Mouse (Mus musculus) heart, embryonic 15.5 days (tissue): ENCODE data around the gene Upk1a. TPM values are rescaled to one million over a fixed set of nuclear protein-coding genes. Genes with fewer than 3 reads are reported as not detected.

ENCODE experiments used
- ATAC-seq: fragments of 200-750 bp; cut with Nextera tagmentation; replicated peaks from 2 replicates; pipeline ENCODE4 v1.8.0; 2017; ENCODE audit warnings: low read depth, moderate TSS enrichment; ENCODE audit not compliant: insufficient number of reproducible peaks, insufficient read depth, low FRiP score
- H3K27ac ChIP-seq: fragments of 300-500 bp; sonication (generic); 2 replicates; pipeline ENCODE4 v1.5.1; 2015; ENCODE audit warnings: mild to moderate bottlenecking, inconsistent platforms
- H3K27me3 ChIP-seq: fragments of 300-500 bp; sonication (generic); 2 replicates; pipeline ENCODE4 v1.6.1; 2015; ENCODE audit warnings: inconsistent platforms
- H3K36me3 ChIP-seq: fragments of 300-500 bp; sonication (generic); 2 replicates; pipeline ENCODE4 v1.6.1; 2015; ENCODE audit warnings: mild to moderate bottlenecking, inconsistent platforms
- H3K4me1 ChIP-seq: fragments of 300-500 bp; sonication (generic); replicated peaks from 2 replicates; pipeline ENCODE4 v1.6.1; 2015; ENCODE audit warnings: inconsistent platforms
- H3K4me2 ChIP-seq: fragments of 300-500 bp; sonication (generic); 2 replicates; pipeline ENCODE4 v1.6.1; 2015; ENCODE audit warnings: inconsistent platforms, mild to moderate bottlenecking, moderate library complexity
- H3K4me3 ChIP-seq: fragments of 300-500 bp; sonication (generic); 2 replicates; pipeline ENCODE4 v1.5.1; 2015; ENCODE audit warnings: mild to moderate bottlenecking, inconsistent platforms
- H3K9ac ChIP-seq: fragments of 300-500 bp; sonication (generic); 2 replicates; pipeline ENCODE4 v1.6.1; 2015; ENCODE audit warnings: mild to moderate bottlenecking, inconsistent platforms
- H3K9me3 ChIP-seq: fragments of 300-500 bp; sonication (generic); replicated peaks from 2 replicates; pipeline ENCODE4 v1.6.1; 2016; ENCODE audit warnings: inconsistent platforms
- WGBS: fragments of 180-500 bp; shearing (Covaris S2); methylation state at CpG from one replicate; pipeline ENCODE4 v1.1.7; 2015; ENCODE audit warnings: mixed read lengths; 5-methylcytosine and 5-hydroxymethylcytosine counted together
- polyA plus RNA-seq: library from polyadenylated mRNA; unstranded; fragments of >200 nt; fragmentation: Nextera tagmentation; extraction: Ambion mirVana; gene quantifications from 2 replicates; pipeline ENCODE4 v1.2.1, GENCODE M21; 2015

The Upk1a gene
- polyA plus RNA-seq, 1 experiment from 2014 or later, result 0.43 TPM

DNA sequence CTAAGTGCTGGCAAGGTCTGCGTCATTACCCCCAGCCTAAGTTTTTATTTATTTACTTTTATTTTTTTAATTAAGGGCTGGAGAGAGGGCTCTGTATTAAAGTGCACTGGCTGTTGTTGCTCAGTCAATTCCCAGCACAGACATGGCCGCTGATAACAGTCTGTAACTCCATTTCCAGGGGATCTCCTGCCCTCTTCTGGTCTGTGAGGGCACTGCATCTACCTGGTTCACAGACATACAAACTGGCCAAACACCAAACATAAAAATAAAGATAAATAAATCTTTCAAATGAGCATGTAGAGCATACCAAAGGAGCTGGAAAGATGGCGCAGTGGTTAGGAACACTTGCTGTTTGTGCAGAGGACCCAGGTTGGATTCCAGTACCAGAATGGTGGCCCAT lies 6.6 kb upstream of the Upk1a start:
- ATAC-seq, result no peak
- Histone ChIP-seq H3K4me3 (no peak overlapping the region), H3K36me3 (peaks cover 74% of the 10 kb centered on the region), H3K4me1 (peaks cover 13% of the 10 kb centered on the region; the same call in 1 of the 2 replicates), H3K27ac (no peak overlapping the region), H3K27me3 (no peaks in the 10 kb centered on the region), H3K9ac (no peak overlapping the region), H3K4me2 (no peak overlapping the region), H3K9me3 (no peaks in the 10 kb centered on the region)
- WGBS, result 89% methylated on average over 3 of the region's 3 CpGs

- Histone ChIP-seq H3K36me3 (peaks cover 68% of the 10 kb centered on the region), H3K9ac (no peak overlapping the region), H3K4me2 (no peak overlapping the region), H3K27ac (no peak overlapping the region), H3K27me3 (no peaks in the 10 kb centered on the region), H3K4me1 (peaks cover 13% of the 10 kb centered on the region; the same call in 1 of the 2 replicates), H3K4me3 (no peak overlapping the region), H3K9me3 (no peaks in the 10 kb centered on the region)
- 94% methylated on average over 9 of the region's 9 CpGs for WGBS
- no peak for ATAC-seq
These were observed 6.0 kb upstream of the Upk1a start for GRCm38 (mm10) chr7:30618658-30619057.

DNA sequence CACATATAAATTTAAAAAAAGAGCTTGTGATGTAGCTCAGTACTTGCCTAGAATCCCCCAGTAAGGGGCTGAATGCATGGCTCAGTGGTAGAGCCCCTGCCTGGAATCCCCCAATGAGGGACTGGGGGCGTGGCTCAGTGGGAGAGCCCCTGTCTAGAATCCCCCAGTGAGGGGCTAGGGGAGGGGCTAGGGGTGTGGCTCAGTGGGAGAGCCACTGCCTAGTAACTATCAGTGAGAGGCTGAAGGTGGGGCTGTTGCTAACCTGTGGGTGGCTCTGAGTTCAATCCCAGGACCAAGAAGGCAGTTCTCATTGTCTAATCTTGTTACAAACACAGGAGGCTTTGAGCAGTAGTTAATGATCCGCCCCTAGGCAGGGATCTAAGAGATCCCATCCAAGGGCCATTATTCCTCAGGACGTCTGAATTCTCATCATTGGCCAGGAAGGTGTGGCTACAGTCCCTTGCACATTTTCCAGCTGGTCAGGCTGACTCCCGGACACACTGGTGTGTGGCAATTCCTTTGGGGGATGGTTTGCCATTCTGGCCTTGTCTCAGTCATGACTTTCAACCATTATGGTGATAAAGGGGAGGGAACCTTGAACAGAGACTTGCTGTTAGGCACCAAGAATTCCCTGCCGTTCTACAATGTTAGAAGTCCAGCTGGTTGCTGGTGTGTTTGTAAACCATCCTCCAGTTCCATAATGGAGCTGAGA lies 2.6 kb upstream of the Upk1a start:
- H3K27ac ChIP-seq, result no peak overlapping the region
- H3K27me3 ChIP-seq, result no peaks in the 10 kb centered on the region
- H3K9me3 ChIP-seq, result no peaks in the 10 kb centered on the region
- H3K4me1 ChIP-seq, result peaks cover 4% of the 10 kb centered on the region
- no peak overlapping the region for H3K4me2 ChIP-seq
- 61% methylated on average over 5 of the region's 5 CpGs for WGBS
- H3K9ac ChIP-seq, result no peak overlapping the region
- H3K4me3 ChIP-seq, result no peak overlapping the region
- ATAC-seq, result no peak
- H3K36me3 ChIP-seq, result peaks cover 44% of the 10 kb centered on the region

DNA sequence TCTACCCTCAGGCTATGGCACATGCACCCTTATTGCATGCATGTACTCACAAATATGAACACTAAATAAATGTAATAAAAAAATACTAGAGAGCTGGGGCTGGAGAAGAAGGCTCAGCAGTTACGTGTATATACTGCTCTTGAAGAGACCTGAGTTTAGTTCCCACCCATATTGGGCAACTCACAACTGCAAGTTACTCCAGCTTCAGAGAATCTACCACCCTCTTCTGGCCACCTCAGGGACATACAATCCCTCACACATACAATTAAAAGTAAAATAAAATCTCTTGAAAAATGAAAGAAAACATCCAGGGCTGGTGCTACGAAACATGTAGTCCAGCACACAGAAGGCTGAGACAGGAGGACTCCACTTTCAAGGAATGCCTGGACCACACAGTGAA lies 1.8 kb upstream of the Upk1a start:
- Histone ChIP-seq H3K9me3 (no peaks in the 10 kb centered on the region), H3K27ac (no peak overlapping the region), H3K4me2 (no peak overlapping the region), H3K4me1 (peaks cover 10% of the 10 kb centered on the region), H3K36me3 (peaks cover 38% of the 10 kb centered on the region), H3K27me3 (no peaks in the 10 kb centered on the region), H3K4me3 (no peak overlapping the region), H3K9ac (no peak overlapping the region)
- WGBS, result 69% methylated on average over 2 of the region's 2 CpGs
- ATAC-seq, result no peak

- no peaks in the 10 kb centered on the region for H3K27me3 ChIP-seq
- WGBS, result 22% methylated on average over 14 of the region's 14 CpGs
These were observed 974 bp upstream of the Upk1a start for GRCm38 (mm10) chr7:30613529-30614112.

GRCm38 (mm10) chr7:30610043-30610442 lies 2.6 kb downstream of the Upk1a start:
- no peaks in the 10 kb centered on the region for H3K36me3 ChIP-seq
- peaks cover 10% of the 10 kb centered on the region for H3K4me1 ChIP-seq
- 39% methylated on average over 7 of the region's 7 CpGs for WGBS
- no peak overlapping the region for H3K4me3 ChIP-seq
- H3K27ac ChIP-seq, result peak overlapping the region; percentile 48
- H3K4me2 ChIP-seq, result peak overlapping the region; percentile 10; the same call in 1 of the 2 replicates
- no peaks in the 10 kb centered on the region for H3K9me3 ChIP-seq
- no peak overlapping the region for H3K9ac ChIP-seq
- no peaks in the 10 kb centered on the region for H3K27me3 ChIP-seq
- peak; percentile 86 for ATAC-seq

More at GRCm38 (mm10) chr7:30613529-30614112, 974 bp upstream of the Upk1a start:
- Histone ChIP-seq H3K4me1 (peaks cover 10% of the 10 kb centered on the region), H3K9me3 (no peaks in the 10 kb centered on the region), H3K9ac (no peak overlapping the region), H3K27ac (no peak overlapping the region), H3K36me3 (peaks cover 29% of the 10 kb centered on the region), H3K4me2 (no peak overlapping the region), H3K4me3 (no peak overlapping the region)
- ATAC-seq, result no peak

- H3K9ac ChIP-seq, result no peak overlapping the region
- WGBS, result 54% methylated on average over 16 of the region's 16 CpGs
- no peaks in the 10 kb centered on the region for H3K27me3 ChIP-seq
- no peak overlapping the region for H3K4me2 ChIP-seq
- no peak overlapping the region for H3K27ac ChIP-seq
- no peaks in the 10 kb centered on the region for H3K9me3 ChIP-seq
- ATAC-seq, result no peak
- no peaks in the 10 kb centered on the region for H3K36me3 ChIP-seq
- peaks cover 10% of the 10 kb centered on the region for H3K4me1 ChIP-seq
- H3K4me3 ChIP-seq, result no peak overlapping the region
These were observed 4.2 kb downstream of the Upk1a start for GRCm38 (mm10) chr7:30608476-30608875.

- ATAC-seq, result no peak
- 25% methylated on average over 8 of the region's 8 CpGs for WGBS
These were observed 4.8 kb downstream of the Upk1a start for GRCm38 (mm10) chr7:30607706-30608309.

DNA sequence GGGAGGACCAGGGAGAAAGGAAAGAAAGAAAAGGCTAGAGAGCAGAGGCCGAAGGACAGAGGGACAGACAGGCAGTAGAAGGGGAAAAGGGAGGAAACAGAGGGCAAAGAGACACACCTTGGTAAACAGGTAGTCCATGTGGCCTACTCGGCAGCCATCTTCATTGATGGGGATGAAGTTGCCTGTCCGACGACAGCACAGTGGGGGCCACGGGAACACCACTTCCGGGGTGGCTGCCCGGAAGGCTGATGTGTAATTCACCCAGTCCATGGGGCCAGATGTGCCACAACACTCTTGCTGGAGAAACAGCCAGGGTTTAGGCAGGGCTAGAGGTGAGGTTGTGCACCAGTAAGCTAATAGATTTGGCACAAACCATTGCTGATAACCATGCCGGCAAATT lies 7.7 kb downstream of the Upk1a start:
- Histone ChIP-seq H3K4me2 (no peak overlapping the region), H3K36me3 (no peaks in the 10 kb centered on the region), H3K27me3 (no peaks in the 10 kb centered on the region), H3K9me3 (no peaks in the 10 kb centered on the region), H3K4me3 (no peak overlapping the region), H3K27ac (no peak overlapping the region), H3K4me1 (peaks cover 10% of the 10 kb centered on the region), H3K9ac (no peak overlapping the region)
- WGBS, result 81% methylated on average over 8 of the region's 8 CpGs
- ATAC-seq, result no peak

More at GRCm38 (mm10) chr7:30607706-30608309, 4.8 kb downstream of the Upk1a start:
- Histone ChIP-seq H3K9ac (no peak overlapping the region), H3K36me3 (no peaks in the 10 kb centered on the region), H3K4me2 (no peak overlapping the region), H3K4me3 (no peak overlapping the region), H3K4me1 (peaks cover 10% of the 10 kb centered on the region), H3K27me3 (no peaks in the 10 kb centered on the region), H3K27ac (no peak overlapping the region), H3K9me3 (no peaks in the 10 kb centered on the region)

DNA sequence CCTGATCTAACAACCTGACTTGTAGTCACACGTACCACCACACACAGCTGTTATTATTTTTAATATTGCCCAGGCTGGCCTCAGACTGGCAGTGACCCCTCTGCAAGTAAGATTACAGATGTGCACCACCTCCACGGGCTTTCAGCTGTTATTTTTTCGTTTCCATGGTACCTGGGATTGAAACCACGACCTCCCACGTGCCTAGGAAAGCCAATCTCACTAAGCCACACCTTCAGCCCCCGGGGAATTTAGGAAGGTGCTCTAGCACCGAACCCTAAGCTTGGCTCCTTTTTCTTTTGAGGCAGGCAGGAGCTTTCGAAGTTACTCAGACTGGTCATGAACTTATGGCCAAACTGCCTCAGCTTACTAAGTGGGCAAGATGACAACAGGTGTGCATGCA lies 8.2 kb downstream of the Upk1a start:
- Histone ChIP-seq H3K36me3 (no peaks in the 10 kb centered on the region), H3K9ac (no peak overlapping the region), H3K27me3 (no peaks in the 10 kb centered on the region), H3K9me3 (no peaks in the 10 kb centered on the region), H3K27ac (no peak overlapping the region), H3K4me2 (no peak overlapping the region), H3K4me3 (no peak overlapping the region), H3K4me1 (peaks cover 10% of the 10 kb centered on the region)
- WGBS, result 61% methylated on average over 8 of the region's 8 CpGs
- ATAC-seq, result no peak

DNA sequence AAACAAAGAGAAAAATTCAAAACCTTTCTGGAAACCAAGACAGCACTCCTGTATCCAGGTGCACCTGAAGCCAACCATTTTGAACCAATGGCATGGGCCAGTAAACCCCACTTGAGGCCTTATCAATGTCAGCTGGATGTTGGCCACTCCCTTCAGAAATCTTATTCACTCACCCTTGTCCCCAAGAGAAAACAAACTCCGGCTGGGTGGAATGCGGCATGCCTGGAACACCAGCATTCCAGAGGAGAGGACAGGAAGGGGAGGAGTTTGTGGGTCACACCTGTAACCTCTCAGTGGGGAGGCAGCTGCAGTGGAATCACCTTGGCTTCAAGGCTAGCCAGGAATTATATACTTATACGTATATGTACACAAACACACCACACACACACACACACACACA lies 10.1 kb downstream of the Upk1a start:
- H3K4me1 ChIP-seq, result peaks cover 10% of the 10 kb centered on the region
- no peaks in the 10 kb centered on the region for H3K9me3 ChIP-seq
- no peak overlapping the region for H3K27ac ChIP-seq
- 30% methylated on average over 3 of the region's 3 CpGs for WGBS
- H3K4me2 ChIP-seq, result no peak overlapping the region
- H3K27me3 ChIP-seq, result no peaks in the 10 kb centered on the region
- no peaks in the 10 kb centered on the region for H3K36me3 ChIP-seq
- no peak overlapping the region for H3K9ac ChIP-seq
- no peak for ATAC-seq
- H3K4me3 ChIP-seq, result no peak overlapping the region
